Mouse (Mus musculus): ENCODE measurements around the gene Tomm40l. TPM values are rescaled to one million over a fixed set of nuclear protein-coding genes. Genes with fewer than 3 reads are reported as not detected.

The Tomm40l gene
- polyA plus RNA-seq, 1 experiment = 85.5 TPM

GRCm38 (mm10) chr1:171239992-171240744 is 17.9 kb upstream of the Tomm40l start:
- TF ChIP-seq CTCF (IDR thresholded peaks at IDR 0.05; ENCODE audit: borderline replicate concordance, insufficient read depth, low read depth, low read length) (no peak), POLR2A (IDR thresholded peaks at IDR 0.05; ENCODE audit: borderline replicate concordance, insufficient read depth, low read length) (no peak)
- Histone ChIP-seq H3K4me3 (replicated peaks; ENCODE audit: insufficient read depth, low read depth, low read length) (no peak overlapping the region), H3K4me1 (ENCODE audit: control insufficient read depth, insufficient read depth, low read length) (no peaks in the 10 kb centered on the region), H3K27ac (ENCODE audit: insufficient read depth, low read length) (no peak overlapping the region), H3K27me3 (ENCODE audit: control insufficient read depth, insufficient read depth, low read length) (no peaks in the 10 kb centered on the region)
- no peak for DNase-seq
- 68% methylated on average over 15 of the region's 15 CpGs for WGBS

GRCm38 (mm10) chr1:171238463-171238862 is 16.1 kb upstream of the Tomm40l start:
- no peak overlapping the region for H3K4me3 ChIP-seq (replicated peaks; ENCODE audit: insufficient read depth, low read depth, low read length)
- WGBS = 66% methylated on average over 14 of the region's 14 CpGs
- H3K27ac ChIP-seq (ENCODE audit: insufficient read depth, low read length) = no peak overlapping the region
- no peaks in the 10 kb centered on the region for H3K27me3 ChIP-seq (ENCODE audit: control insufficient read depth, insufficient read depth, low read length)
- TF ChIP-seq POLR2A (IDR thresholded peaks at IDR 0.05; ENCODE audit: borderline replicate concordance, insufficient read depth, low read length) = no peak
- TF ChIP-seq CTCF (IDR thresholded peaks at IDR 0.05; ENCODE audit: borderline replicate concordance, insufficient read depth, low read depth, low read length) = peak; percentile 69
- DNase-seq = peak in 1 of 2 experiments; percentile 55
- H3K4me1 ChIP-seq (ENCODE audit: control insufficient read depth, insufficient read depth, low read length) = no peaks in the 10 kb centered on the region

- Histone ChIP-seq H3K4me1 (ENCODE audit: control insufficient read depth, insufficient read depth, low read length) (no peaks in the 10 kb centered on the region), H3K4me3 (replicated peaks; ENCODE audit: insufficient read depth, low read depth, low read length) (no peak overlapping the region), H3K27me3 (ENCODE audit: control insufficient read depth, insufficient read depth, low read length) (no peaks in the 10 kb centered on the region), H3K27ac (ENCODE audit: insufficient read depth, low read length) (no peak overlapping the region)
- TF ChIP-seq POLR2A (IDR thresholded peaks at IDR 0.05; ENCODE audit: borderline replicate concordance, insufficient read depth, low read length) (no peak), CTCF (IDR thresholded peaks at IDR 0.05; ENCODE audit: borderline replicate concordance, insufficient read depth, low read depth, low read length) (no peak)
- no peak for DNase-seq
- 93% methylated on average over 6 of the region's 6 CpGs for WGBS
Measured at GRCm38 (mm10) chr1:171237438-171237837, 15.1 kb upstream of the Tomm40l start.

- no peak for DNase-seq
- TF ChIP-seq POLR2A (IDR thresholded peaks at IDR 0.05; ENCODE audit: borderline replicate concordance, insufficient read depth, low read length) = no peak
- no peak for TF ChIP-seq CTCF (IDR thresholded peaks at IDR 0.05; ENCODE audit: borderline replicate concordance, insufficient read depth, low read depth, low read length)
- H3K4me3 ChIP-seq (replicated peaks; ENCODE audit: insufficient read depth, low read depth, low read length) = no peak overlapping the region
- H3K4me1 ChIP-seq (ENCODE audit: control insufficient read depth, insufficient read depth, low read length) = no peaks in the 10 kb centered on the region
- H3K27me3 ChIP-seq (ENCODE audit: control insufficient read depth, insufficient read depth, low read length) = no peaks in the 10 kb centered on the region
- H3K27ac ChIP-seq (ENCODE audit: insufficient read depth, low read length) = no peak overlapping the region
- WGBS = 69% methylated on average over 4 of the region's 4 CpGs
Measured at GRCm38 (mm10) chr1:171235791-171236190, 13.5 kb upstream of the Tomm40l start.

- Histone ChIP-seq H3K27me3 (ENCODE audit: control insufficient read depth, insufficient read depth, low read length) (no peaks in the 10 kb centered on the region), H3K4me3 (replicated peaks; ENCODE audit: insufficient read depth, low read depth, low read length) (no peak overlapping the region), H3K4me1 (ENCODE audit: control insufficient read depth, insufficient read depth, low read length) (no peaks in the 10 kb centered on the region), H3K27ac (ENCODE audit: insufficient read depth, low read length) (no peak overlapping the region)
- no peak for TF ChIP-seq POLR2A (IDR thresholded peaks at IDR 0.05; ENCODE audit: borderline replicate concordance, insufficient read depth, low read length)
- TF ChIP-seq CTCF (IDR thresholded peaks at IDR 0.05; ENCODE audit: borderline replicate concordance, insufficient read depth, low read depth, low read length) = no peak
- DNase-seq = no peak
- WGBS = 96% methylated on average over 4 of the region's 4 CpGs
Measured at GRCm38 (mm10) chr1:171234538-171234937, 12.2 kb upstream of the Tomm40l start.

- 94% methylated on average over 14 of the region's 14 CpGs for WGBS
- no peak for DNase-seq
- no peak within 1 kb of the TSS for H3K27ac ChIP-seq (ENCODE audit: insufficient read depth, low read length)
- TF ChIP-seq CTCF (IDR thresholded peaks at IDR 0.05; ENCODE audit: borderline replicate concordance, insufficient read depth, low read depth, low read length) (no peak), POLR2A (IDR thresholded peaks at IDR 0.05; ENCODE audit: borderline replicate concordance, insufficient read depth, low read length) (no peak)
- no peaks in the 10 kb centered on the region for H3K27me3 ChIP-seq (ENCODE audit: control insufficient read depth, insufficient read depth, low read length)
- H3K4me3 ChIP-seq (replicated peaks; ENCODE audit: insufficient read depth, low read depth, low read length) = no peak within 1 kb of the TSS
- H3K4me1 ChIP-seq (ENCODE audit: control insufficient read depth, insufficient read depth, low read length) = no peaks in the 10 kb centered on the region
Measured at GRCm38 (mm10) chr1:171234126-171234525, 11.8 kb upstream of the Tomm40l start, which contains the start of gene Fcer1g. Fcer1g (minus strand) TSS chr1:171234365.

- 81% methylated on average over 12 of the region's 12 CpGs for WGBS
- H3K4me1 ChIP-seq (ENCODE audit: control insufficient read depth, insufficient read depth, low read length) = no peaks in the 10 kb centered on the region
- TF ChIP-seq CTCF (IDR thresholded peaks at IDR 0.05; ENCODE audit: borderline replicate concordance, insufficient read depth, low read depth, low read length) = no peak
- TF ChIP-seq POLR2A (IDR thresholded peaks at IDR 0.05; ENCODE audit: borderline replicate concordance, insufficient read depth, low read length) = no peak
- H3K4me3 ChIP-seq (replicated peaks; ENCODE audit: insufficient read depth, low read depth, low read length) = no peak overlapping the region
- H3K27ac ChIP-seq (ENCODE audit: insufficient read depth, low read length) = no peak overlapping the region
- H3K27me3 ChIP-seq (ENCODE audit: control insufficient read depth, insufficient read depth, low read length) = no peaks in the 10 kb centered on the region
- DNase-seq = no peak
Measured at GRCm38 (mm10) chr1:171232800-171233730, 10.8 kb upstream of the Tomm40l start.
